Mouse (Mus musculus) kidney, adult 2 months (tissue): ENCODE results near the gene Nfe2l3.

Source experiments
- CTCF ChIP-seq: fragments of 200-500 bp; conservative IDR thresholded peaks from 2 replicates; pipeline ENCODE4 v1.5.1; 2011; ENCODE audit warnings: low read depth, mild to moderate bottlenecking, control low read depth, low read length, moderate library complexity, mixed read lengths; ENCODE audit not compliant: insufficient read depth, insufficient read length
- POLR2A ChIP-seq: fragments of 200-500 bp; IDR thresholded peaks from one replicate; pipeline ENCODE4 v1.6.1; 2011; ENCODE audit warnings: low read depth, low read length, control low read depth

DNA sequence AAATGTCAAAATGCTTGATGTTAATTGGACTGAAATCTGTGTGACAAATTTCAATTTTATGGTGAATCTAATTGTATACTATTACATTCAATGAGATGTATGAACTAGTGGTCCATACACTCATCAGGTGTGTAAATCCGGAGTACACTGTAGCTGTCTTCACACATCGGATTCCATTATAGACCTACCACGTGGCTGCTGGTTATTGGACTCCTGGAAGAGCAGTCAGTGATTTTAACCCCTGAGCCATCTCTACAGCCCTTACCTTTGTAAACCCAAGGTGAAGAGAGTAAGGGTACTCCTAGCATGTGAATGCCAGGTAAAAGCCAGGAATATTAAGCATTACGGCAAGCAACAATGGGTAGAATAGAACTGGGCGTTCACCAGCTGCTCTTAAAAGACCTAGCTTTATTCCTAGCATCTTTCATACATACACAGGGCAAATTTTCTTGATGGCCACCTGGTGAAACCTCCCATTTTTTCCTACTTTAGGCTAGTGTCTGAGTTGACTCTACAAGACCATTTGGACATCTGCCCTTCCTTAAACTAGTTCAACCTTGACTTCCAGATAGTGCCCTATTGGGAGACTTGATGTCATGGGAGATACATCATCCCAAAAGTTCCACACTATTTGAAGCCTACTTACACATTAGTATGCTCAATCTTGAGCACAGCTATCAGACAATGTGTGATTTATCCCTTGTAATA, 27.0 kb downstream of the Nfe2l3 start:
- TF ChIP-seq POLR2A: no peak
- TF ChIP-seq CTCF: no peak
